ENCODE assay signal across 17 mouse cellular contexts in the genomic region with DNA sequence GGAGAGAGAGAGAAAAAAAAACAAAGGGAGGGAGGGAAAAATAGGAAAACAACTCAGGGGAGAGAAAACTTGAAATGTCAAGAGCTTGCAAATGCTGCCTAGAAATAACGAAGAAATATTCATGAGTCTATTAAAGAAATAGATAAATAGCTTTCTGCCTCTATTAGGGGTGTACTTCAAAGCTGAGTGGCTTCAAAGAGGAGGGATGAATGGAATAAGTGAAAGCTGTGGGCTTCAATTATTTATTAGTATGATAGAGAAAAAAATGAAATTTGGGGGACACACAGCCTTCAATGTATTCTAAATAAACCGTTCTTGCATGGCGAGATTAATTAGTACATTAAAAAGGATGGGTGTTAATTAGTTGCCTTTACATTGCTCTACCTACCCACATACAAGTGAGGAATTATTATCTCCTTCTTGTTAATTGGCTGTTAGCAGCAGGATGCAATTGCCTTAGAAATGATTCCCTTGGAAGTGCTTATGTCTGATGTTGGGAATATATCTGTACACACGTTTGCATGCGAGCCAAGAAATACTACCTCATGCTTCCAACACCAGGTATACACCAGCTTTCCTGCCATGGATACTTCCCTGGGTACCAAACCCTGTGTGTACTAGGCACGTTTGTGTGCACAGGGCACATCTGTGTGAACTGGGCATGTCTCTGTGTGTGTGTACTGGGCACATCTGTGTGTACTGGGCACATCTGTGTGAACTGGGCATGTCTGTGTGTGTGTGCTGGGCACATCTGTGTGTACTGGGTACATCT.
"Had no signal": no experiment of that assay in that cellular context is flagged by ENCODE, and none has a peak within 500 bp of the region (broad histone marks: within the 10 kb centered on the region; RNA-seq: fewer than 3 reads in every experiment).

No protein-coding gene starts in this region.

- H3K9me3 ChIP-seq: limb, embryonic 15.5 days; liver, embryonic 12.5 days; neural tube, embryonic 12.5 days had no signal

- H3K27me3 ChIP-seq: limb, embryonic 15.5 days; liver, embryonic 12.5 days; neural tube, embryonic 12.5 days had no signal

- H3K4me2 ChIP-seq: limb, embryonic 15.5 days; liver, embryonic 12.5 days; lung, embryonic 14.5 days; neural tube, embryonic 12.5 days had no signal

- H3K36me3 ChIP-seq: limb, embryonic 15.5 days; liver, embryonic 12.5 days; neural tube, embryonic 12.5 days had no signal

- DNase-seq: kidney, adult 8-10 months; kidney, postnatal 36 days; layer of hippocampus, adult 9-11 months; layer of hippocampus, postnatal 36 days; lung, embryonic 14.5 days; lung, postnatal 14 days; right cerebral cortex, adult 18-20 months; thymus, postnatal 14 days had no signal

- H3K9ac ChIP-seq: limb, embryonic 15.5 days; liver, embryonic 12.5 days; lung, embryonic 14.5 days; neural tube, embryonic 12.5 days had no signal

- ATAC-seq: intestine, postnatal 0 days; liver, embryonic 12.5 days had no signal

- H3K4me3 ChIP-seq: limb, embryonic 15.5 days; liver, embryonic 12.5 days; megakaryocyte, embryonic 14.5 days; myocyte; neural tube, embryonic 12.5 days had no signal

- H3K4me1 ChIP-seq: limb, embryonic 15.5 days; liver, embryonic 12.5 days; megakaryocyte, embryonic 14.5 days; neural tube, embryonic 12.5 days had no signal

- H3K27ac ChIP-seq: kidney, postnatal 0 days; limb, embryonic 15.5 days; liver, embryonic 12.5 days; macrophage; neural tube, embryonic 12.5 days; stomach, postnatal 0 days had no signal
